Mouse (Mus musculus) heart, embryonic 13.5 days (tissue): ENCODE measurements at regions not wholly inside any gene's neighbourhood (a gene's known extent, or its start where the extent isn't known, plus 50 kb on each side); places are given as distances from the start of the nearest gene placed in this dataset.

ENCODE experiments used
- ATAC-seq: fragments of 200-750 bp; cut with Nextera tagmentation; 2 replicates; pipeline ENCODE4 v1.8.0; 2017; ENCODE audit warnings: moderate TSS enrichment; ENCODE audit not compliant: insufficient number of reproducible peaks, low FRiP score, low TSS enrichment; ENCODE audit errors: extremely low read depth
- H3K27ac ChIP-seq: fragments of 300-500 bp; sonication (generic); replicated peaks from 2 replicates; pipeline ENCODE4 v1.5.1; 2015; ENCODE audit warnings: moderate library complexity, mild to moderate bottlenecking, inconsistent platforms
- H3K27me3 ChIP-seq: fragments of 300-500 bp; sonication (generic); replicated peaks from 2 replicates; pipeline ENCODE4 v1.6.1; 2015; ENCODE audit warnings: mild to moderate bottlenecking, inconsistent platforms
- H3K36me3 ChIP-seq: fragments of 300-500 bp; sonication (generic); 2 replicates; pipeline ENCODE4 v1.6.1; 2015; ENCODE audit warnings: mild to moderate bottlenecking, inconsistent platforms
- H3K4me1 ChIP-seq: fragments of 300-500 bp; sonication (generic); 2 replicates; pipeline ENCODE4 v1.6.1; 2015; ENCODE audit warnings: inconsistent platforms
- H3K4me2 ChIP-seq: fragments of 300-500 bp; sonication (generic); 2 replicates; pipeline ENCODE4 v1.6.1; 2015; ENCODE audit warnings: inconsistent platforms, mild to moderate bottlenecking, moderate library complexity
- H3K4me3 ChIP-seq: fragments of 300-500 bp; sonication (generic); 2 replicates; pipeline ENCODE4 v1.5.1; 2015; ENCODE audit warnings: moderate library complexity, mild to moderate bottlenecking, inconsistent platforms
- H3K9ac ChIP-seq: fragments of 300-500 bp; sonication (generic); 2 replicates; pipeline ENCODE4 v1.6.1; 2015; ENCODE audit warnings: inconsistent platforms, mild to moderate bottlenecking, moderate library complexity
- H3K9me3 ChIP-seq: fragments of 300-500 bp; sonication (generic); 2 replicates; pipeline ENCODE4 v1.6.1; 2016; ENCODE audit warnings: inconsistent platforms
- WGBS: fragments of 180-500 bp; shearing (Covaris S2); methylation state at CpG from one replicate; pipeline ENCODE4 v1.1.7; 2015; ENCODE audit warnings: mixed read lengths; 5-methylcytosine and 5-hydroxymethylcytosine counted together

GRCm38 (mm10) chr4:56643999-56644962 is 95.6 kb upstream of the Gm26657 start:
- Histone ChIP-seq H3K27me3 (no peaks in the 10 kb centered on the region), H3K9ac (0 out of 2 replicates have a peak overlapping the region, but pooled peaks have one; percentile 8), H3K4me1 (peaks cover 23% of the 10 kb centered on the region), H3K4me3 (no peak overlapping the region), H3K4me2 (peak overlapping the region; percentile 46), H3K9me3 (no peaks in the 10 kb centered on the region), H3K36me3 (no peaks in the 10 kb centered on the region), H3K27ac (no peak overlapping the region)
- ATAC-seq, result no peak; the same call in 1 of the 2 replicates
- 32% methylated on average over 20 of the region's 20 CpGs for WGBS

GRCm38 (mm10) chr4:56643491-56643890 is 96.4 kb upstream of the Gm26657 start:
- Histone ChIP-seq H3K36me3 (no peaks in the 10 kb centered on the region), H3K27me3 (no peaks in the 10 kb centered on the region), H3K4me3 (no peak overlapping the region), H3K27ac (no peak overlapping the region), H3K9ac (no peak overlapping the region), H3K4me1 (peaks cover 30% of the 10 kb centered on the region), H3K4me2 (peak overlapping the region; percentile 46; the same call in 1 of the 2 replicates), H3K9me3 (no peaks in the 10 kb centered on the region)
- 61% methylated on average over 1 of the region's 1 CpGs for WGBS
- ATAC-seq, result no peak

GRCm38 (mm10) chr4:56639709-56640108 is 100.2 kb upstream of the Gm26657 start:
- Histone ChIP-seq H3K27ac (no peak overlapping the region), H3K27me3 (no peaks in the 10 kb centered on the region), H3K4me1 (peaks cover 30% of the 10 kb centered on the region), H3K4me3 (no peak overlapping the region), H3K4me2 (no peak overlapping the region), H3K9me3 (no peaks in the 10 kb centered on the region), H3K9ac (no peak overlapping the region), H3K36me3 (no peaks in the 10 kb centered on the region)
- ATAC-seq, result no peak
- 48% methylated on average over 4 of the region's 4 CpGs for WGBS

DNA sequence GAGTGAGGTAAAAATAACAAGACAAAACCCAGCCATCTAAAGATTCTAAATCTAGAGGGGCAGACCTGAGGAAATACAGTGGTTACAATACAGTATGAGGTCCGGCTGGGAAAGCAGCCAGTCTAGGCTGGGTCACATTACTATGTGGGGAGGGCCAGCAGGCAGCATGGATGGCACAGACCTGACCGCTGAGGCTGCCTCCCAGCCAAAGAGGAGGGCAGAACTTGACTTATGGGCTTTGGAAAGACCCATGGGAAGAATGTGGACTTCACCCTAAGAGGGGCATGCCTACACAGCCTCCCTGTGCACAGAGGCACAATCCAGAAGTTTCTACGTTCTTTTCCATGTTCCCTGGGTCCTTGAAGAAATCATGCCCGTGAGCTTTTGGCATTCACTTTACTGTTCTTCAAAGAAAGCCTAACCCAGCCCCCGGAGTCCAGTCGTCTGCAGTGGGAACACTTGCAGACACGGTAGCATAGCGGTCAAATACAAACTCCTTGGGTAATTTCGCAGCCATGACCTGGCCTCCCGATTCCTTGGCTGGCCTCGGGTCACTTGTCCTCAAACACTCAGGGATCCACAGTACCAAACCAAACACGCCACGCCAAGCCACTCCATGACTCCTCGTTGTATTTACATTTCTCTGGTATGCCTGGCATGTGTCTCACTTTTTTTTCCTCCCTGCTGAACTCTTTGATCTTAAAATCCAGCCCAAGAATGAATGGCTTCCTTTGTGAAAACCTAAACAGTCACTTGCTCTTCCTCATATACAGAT is 101.0 kb upstream of the Gm26657 start:
- no peak for ATAC-seq
- H3K27me3 ChIP-seq, result no peaks in the 10 kb centered on the region
- WGBS, result 43% methylated on average over 14 of the region's 14 CpGs
- peaks cover 21% of the 10 kb centered on the region for H3K4me1 ChIP-seq
- H3K4me2 ChIP-seq, result peak overlapping the region; percentile 32
- H3K27ac ChIP-seq, result 0 out of 2 replicates have a peak overlapping the region, but pooled peaks have one; percentile 1
- H3K36me3 ChIP-seq, result no peaks in the 10 kb centered on the region
- no peak overlapping the region for H3K4me3 ChIP-seq
- no peak overlapping the region for H3K9ac ChIP-seq
- no peaks in the 10 kb centered on the region for H3K9me3 ChIP-seq

DNA sequence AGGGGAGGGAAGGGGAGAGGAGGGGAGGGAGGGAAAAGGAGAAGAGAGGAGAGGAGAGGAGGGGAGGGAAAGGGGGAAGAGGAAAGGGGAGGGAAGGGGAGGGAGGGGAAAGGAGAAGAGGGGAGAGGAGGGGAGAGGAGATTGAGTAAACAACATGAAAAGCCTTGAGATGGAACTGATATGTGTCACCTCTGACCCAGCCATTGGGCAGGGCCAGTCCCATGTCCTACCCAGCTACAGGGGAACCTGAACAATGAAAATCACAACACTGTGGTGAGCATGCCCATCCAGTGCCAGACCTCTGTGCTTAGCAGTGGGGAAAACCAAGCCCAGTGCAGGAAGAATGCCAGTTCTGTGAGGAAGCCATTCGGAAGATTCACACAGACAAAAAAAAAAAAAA is 103.6 kb upstream of the Gm26657 start:
- Histone ChIP-seq H3K4me3 (no peak overlapping the region), H3K9me3 (no peaks in the 10 kb centered on the region), H3K36me3 (no peaks in the 10 kb centered on the region), H3K27ac (no peak overlapping the region), H3K4me1 (peaks cover 15% of the 10 kb centered on the region), H3K9ac (no peak overlapping the region), H3K27me3 (no peaks in the 10 kb centered on the region), H3K4me2 (no peak overlapping the region)
- 77% methylated on average over 1 of the region's 1 CpGs for WGBS
- ATAC-seq, result no peak

GRCm38 (mm10) chr4:56633528-56633927 is 106.3 kb upstream of the Gm26657 start:
- no peak overlapping the region for H3K4me2 ChIP-seq
- H3K4me1 ChIP-seq, result no peaks in the 10 kb centered on the region
- no peak overlapping the region for H3K9ac ChIP-seq
- 48% methylated on average over 4 of the region's 4 CpGs for WGBS
- no peaks in the 10 kb centered on the region for H3K9me3 ChIP-seq
- H3K27me3 ChIP-seq, result no peaks in the 10 kb centered on the region
- H3K27ac ChIP-seq, result no peak overlapping the region
- H3K36me3 ChIP-seq, result no peaks in the 10 kb centered on the region
- no peak overlapping the region for H3K4me3 ChIP-seq
- no peak for ATAC-seq

DNA sequence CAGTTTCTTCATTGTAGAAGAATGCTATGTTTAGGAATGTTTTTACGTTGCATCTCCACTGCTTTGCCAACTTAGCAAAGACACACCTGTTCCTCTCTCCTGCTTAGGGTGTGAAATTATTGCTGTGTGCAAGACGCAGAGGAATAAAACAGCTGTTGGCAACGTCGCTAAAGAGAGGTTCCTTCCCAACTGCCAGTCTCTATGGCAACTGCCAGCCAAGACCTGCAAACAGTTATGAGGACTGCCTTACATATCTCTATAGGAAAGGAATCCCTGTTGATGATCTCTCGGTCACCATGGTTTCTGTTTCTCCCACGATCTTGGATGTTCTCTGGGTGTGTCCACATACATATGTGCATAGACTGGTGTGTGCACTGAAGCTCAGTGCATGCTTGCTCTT is 109.6 kb upstream of the Gm26657 start:
- H3K9me3 ChIP-seq, result no peaks in the 10 kb centered on the region
- WGBS, result 65% methylated on average over 6 of the region's 6 CpGs
- no peaks in the 10 kb centered on the region for H3K4me1 ChIP-seq
- no peak overlapping the region for H3K4me2 ChIP-seq
- H3K27ac ChIP-seq, result no peak overlapping the region
- no peak overlapping the region for H3K4me3 ChIP-seq
- H3K36me3 ChIP-seq, result no peaks in the 10 kb centered on the region
- H3K27me3 ChIP-seq, result no peaks in the 10 kb centered on the region
- no peak for ATAC-seq
- no peak overlapping the region for H3K9ac ChIP-seq

- no peaks in the 10 kb centered on the region for H3K36me3 ChIP-seq
- no peaks in the 10 kb centered on the region for H3K27me3 ChIP-seq
- H3K27ac ChIP-seq, result no peak overlapping the region
- H3K9me3 ChIP-seq, result no peaks in the 10 kb centered on the region
- H3K4me3 ChIP-seq, result no peak overlapping the region
- no peak overlapping the region for H3K9ac ChIP-seq
- H3K4me2 ChIP-seq, result no peak overlapping the region
- no peaks in the 10 kb centered on the region for H3K4me1 ChIP-seq
- WGBS, result 62% methylated on average over 7 of the region's 7 CpGs
- ATAC-seq, result no peak
Observed at GRCm38 (mm10) chr4:56627206-56627605, 112.7 kb upstream of the Gm26657 start.

DNA sequence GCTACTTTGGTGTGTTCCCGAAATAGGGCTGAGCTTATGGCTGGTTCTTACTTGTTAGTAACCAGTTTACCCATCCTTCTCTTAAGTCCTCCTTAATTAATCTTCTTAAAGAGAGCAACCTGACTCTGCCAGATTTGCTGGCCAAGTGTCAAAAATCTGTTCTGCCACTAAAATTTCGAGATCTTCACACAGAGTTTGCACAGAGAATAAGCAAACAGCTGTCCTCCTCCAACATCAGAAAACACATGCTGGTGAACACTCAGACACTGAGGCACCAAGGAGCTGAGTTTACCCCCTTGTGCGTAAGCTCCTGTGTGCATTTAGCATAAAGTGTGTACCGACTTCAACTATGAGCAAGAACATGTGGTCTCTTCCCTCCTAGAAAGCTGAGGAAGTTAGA is 118.1 kb upstream of the Gm26657 start:
- H3K4me1 ChIP-seq, result peaks cover 11% of the 10 kb centered on the region; the same call in 1 of the 2 replicates
- H3K9me3 ChIP-seq, result peaks cover 4% of the 10 kb centered on the region; the same call in 1 of the 2 replicates
- 71% methylated on average over 4 of the region's 4 CpGs for WGBS
- H3K36me3 ChIP-seq, result no peaks in the 10 kb centered on the region
- no peak overlapping the region for H3K27ac ChIP-seq
- ATAC-seq, result no peak
- no peaks in the 10 kb centered on the region for H3K27me3 ChIP-seq
- H3K4me2 ChIP-seq, result no peak overlapping the region
- no peak overlapping the region for H3K9ac ChIP-seq
- no peak overlapping the region for H3K4me3 ChIP-seq

GRCm38 (mm10) chr4:56621356-56621755 is 118.5 kb upstream of the Gm26657 start:
- Histone ChIP-seq H3K27me3 (no peaks in the 10 kb centered on the region), H3K9me3 (peaks cover 4% of the 10 kb centered on the region; the same call in 1 of the 2 replicates), H3K36me3 (no peaks in the 10 kb centered on the region), H3K4me1 (peaks cover 11% of the 10 kb centered on the region; the same call in 1 of the 2 replicates), H3K9ac (no peak overlapping the region), H3K4me3 (no peak overlapping the region), H3K4me2 (no peak overlapping the region), H3K27ac (no peak overlapping the region)
- WGBS, result 73% methylated on average over 1 of the region's 1 CpGs
- no peak for ATAC-seq

GRCm38 (mm10) chr4:56620628-56621027 is 119.2 kb upstream of the Gm26657 start:
- no peak for ATAC-seq
- no peaks in the 10 kb centered on the region for H3K27me3 ChIP-seq
- no peak overlapping the region for H3K4me3 ChIP-seq
- 79% methylated on average over 7 of the region's 7 CpGs for WGBS
- peaks cover 4% of the 10 kb centered on the region; the same call in 1 of the 2 replicates for H3K9me3 ChIP-seq
- H3K4me2 ChIP-seq, result no peak overlapping the region
- H3K4me1 ChIP-seq, result peaks cover 11% of the 10 kb centered on the region; the same call in 1 of the 2 replicates
- H3K27ac ChIP-seq, result no peak overlapping the region
- no peak overlapping the region for H3K9ac ChIP-seq
- H3K36me3 ChIP-seq, result no peaks in the 10 kb centered on the region
